Mouse (Mus musculus): ENCODE data around the gene Nptxr.

DNA sequence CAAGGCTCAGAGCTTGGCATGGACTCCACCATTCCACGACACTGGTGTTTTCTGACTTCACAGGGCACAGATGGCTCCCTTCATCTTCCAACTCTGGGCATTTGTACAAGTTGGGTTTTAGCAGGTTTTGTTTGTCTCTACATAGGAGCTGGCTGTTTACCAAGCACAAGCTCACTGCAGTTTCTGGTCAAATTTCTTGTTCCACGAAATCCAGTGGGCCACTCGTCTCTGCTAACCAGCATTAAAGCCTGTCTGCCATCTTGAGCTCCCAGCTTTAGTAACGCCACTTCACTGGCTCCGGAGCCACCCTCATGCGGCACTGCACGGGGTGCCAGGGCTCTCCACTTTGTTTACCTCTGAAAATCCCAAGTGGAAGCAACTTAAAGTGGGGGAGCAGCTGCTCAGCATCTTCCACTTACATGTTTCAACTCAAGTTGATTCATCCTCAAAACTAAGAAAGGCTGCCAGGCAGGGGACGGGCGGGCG, 37.9 kb downstream of the Nptxr start:
- TF ChIP-seq CTCF (IDR thresholded peaks at IDR 0.05; ENCODE audit: borderline replicate concordance, insufficient read depth, low read length) (no peak), POLR2A (IDR thresholded peaks at IDR 0.05; ENCODE audit: low read depth, low read length) (no peak)

Measured in embryonic fibroblast, embryonic 13.5 days (primary cell).